Mouse (Mus musculus): ENCODE results near the gene Siah2.

Siah2 gene

DNA sequence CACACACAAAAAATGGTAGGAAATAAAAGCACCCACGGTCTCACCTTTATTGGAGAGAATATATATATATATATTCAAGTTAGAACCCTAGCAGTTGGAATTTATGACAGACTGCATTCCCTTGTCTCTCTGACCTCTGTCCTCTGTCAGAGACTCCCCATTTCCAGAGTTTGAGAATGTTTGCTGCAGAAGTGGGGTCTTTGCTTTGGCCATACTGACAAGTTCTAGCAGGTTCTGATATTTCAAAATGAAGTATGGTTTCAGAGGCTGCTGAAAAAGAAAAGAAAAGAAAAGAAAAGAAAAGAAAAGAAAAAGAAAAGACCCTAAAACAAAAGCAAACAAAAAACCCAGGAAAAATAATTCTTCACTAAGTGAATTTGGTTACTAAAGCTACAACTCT lies 2.8 kb upstream of the Siah2 start:
- DNase-seq (ENCODE audit: low read depth, low spot score) = no peak

DNA sequence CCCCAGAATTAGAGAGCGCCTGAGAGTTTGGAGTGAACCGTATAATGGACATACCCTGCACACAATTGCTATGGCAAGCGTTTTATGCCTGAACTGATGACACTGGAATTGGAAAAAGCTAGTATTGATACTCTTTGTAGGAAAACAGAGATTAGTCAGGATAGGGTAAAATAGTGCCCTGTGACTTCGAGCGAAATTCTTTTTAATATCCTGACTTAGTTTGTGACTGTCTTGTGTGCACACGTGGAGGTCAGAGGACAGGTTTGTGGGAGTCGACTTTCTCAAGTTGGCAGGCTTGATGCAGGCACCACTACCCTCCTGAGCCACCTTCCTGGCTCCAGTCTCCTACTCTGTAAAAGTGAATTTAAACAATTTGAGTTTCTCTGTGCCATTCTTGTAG lies 1.1 kb upstream of the Siah2 start:
- no peak for DNase-seq (ENCODE audit: low read depth, low spot score)

DNA sequence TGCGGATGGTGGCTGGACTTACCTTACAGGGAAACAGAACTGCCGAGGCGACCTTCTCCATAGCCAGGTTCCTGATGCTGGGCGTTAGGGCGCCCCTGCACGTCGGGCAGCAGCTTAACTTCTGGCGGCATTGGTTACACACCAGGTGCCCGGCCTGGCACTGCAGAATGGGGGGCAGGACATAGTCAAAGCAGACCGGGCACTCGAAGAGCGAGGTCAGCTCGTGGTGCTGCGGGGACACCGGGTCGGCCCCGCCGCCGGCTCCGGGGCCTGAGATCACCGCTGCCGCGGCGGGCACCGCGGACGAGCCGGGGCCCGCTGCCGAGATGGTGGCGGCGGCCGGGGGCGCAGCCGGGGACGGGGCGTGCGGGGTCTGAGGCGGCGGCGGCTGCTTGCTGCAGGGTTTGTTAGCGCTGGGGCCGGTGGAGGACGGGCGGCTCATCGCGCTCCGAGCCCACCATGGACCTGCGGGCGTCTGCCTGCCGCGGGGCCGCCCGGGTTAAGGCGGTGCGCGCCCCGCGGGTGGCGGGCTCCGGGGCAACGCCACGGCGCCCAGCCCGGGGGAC lies 743 bp downstream of the Siah2 start:
- DNase-seq (ENCODE audit: low read depth, low spot score) = no peak

DNA sequence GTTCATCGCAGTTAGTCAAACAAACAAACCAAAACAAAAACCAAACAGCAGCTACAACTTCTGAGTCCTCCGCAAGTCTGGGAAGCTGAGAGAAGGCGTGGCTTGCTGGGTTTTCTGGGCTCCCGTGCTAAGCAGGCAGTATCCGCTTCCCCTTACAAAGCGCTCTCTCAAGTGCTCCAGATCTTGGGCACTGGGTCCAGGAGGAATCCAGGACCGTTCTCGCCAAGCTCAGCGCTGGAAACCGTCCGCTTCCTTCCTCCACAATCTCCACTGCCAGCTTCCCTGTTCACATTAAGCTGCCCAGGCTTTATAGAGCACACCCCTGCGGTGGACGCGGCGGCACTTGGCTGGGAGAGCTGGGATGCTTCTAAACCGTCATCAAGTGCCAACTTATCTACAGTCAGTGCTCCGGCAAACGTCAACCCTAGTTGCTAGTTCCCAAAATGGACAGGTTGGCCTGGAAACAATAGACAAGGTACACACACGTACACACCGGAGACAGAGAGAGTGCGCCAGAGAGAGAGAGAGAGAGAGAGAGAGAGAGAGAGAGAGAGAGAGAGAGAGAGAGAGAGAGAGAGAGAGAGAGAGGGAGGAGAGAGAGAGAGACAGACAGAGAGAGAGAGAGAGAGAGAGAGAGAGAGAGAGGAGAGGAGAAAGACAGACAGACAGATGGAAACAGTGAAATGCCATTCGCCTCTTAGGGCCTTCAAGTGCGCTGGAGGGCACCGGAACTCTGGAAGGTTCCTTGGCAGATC lies 1.4 kb downstream of the Siah2 start:
- DNase-seq (ENCODE audit: low read depth, low spot score) = peak; percentile 37

DNA sequence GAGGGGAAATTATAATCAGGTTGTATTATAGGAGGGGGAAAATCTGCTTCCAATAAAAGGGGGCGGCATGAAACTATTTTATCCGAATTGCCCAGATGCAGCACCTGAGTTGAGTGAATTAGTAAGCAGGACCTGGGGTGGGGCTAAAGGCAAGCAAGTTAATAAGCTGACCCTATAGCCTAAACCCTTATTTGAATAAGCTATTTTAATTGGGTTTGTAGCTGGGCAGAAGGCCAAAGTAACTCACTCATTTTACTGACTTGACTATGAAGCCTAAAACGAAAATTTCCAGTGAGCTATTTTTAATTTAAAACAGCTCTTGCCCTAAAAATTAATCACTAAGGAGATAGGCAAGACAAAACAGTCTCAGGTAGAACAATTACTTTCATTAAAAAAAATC lies 2.5 kb downstream of the Siah2 start:
- DNase-seq (ENCODE audit: low read depth, low spot score) = no peak

DNA sequence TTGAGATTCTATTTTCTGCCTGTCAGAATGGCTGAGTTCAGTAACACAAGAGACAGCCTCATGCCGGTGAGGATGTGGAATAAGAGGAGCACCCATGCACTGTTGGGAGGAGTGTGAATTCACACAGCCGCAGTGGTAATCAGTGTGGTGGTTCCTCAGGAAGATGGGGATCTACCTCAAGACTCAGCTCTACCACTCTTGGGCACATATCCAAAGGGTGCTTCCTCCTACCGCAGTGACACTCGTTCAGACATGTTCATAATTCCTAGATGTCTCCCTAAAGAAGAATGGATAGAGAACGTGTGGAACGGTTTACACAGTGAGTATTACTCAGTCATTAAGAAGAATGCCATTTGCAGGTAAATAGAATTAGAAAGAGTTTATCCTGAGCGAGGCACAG lies 3.1 kb downstream of the Siah2 start:
- DNase-seq (ENCODE audit: low read depth, low spot score) = no peak

DNA sequence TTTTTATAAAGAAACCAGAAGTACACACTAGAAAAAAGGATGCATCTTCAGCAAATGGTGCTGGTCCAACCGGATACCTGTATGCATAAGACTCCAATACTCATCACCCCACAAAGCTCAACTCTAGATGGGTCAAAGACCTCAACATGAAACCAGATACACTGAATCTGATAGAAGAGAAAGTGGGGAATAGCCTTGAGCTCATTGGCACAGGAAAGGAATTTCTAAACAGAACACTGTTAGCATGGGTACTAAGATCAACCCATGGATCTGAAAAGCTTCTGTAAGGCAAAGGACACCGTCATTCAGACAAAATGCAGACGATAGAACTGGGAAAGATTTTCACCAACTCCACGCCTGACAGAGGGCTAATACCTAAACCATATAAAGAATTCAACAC lies 3.6 kb downstream of the Siah2 start:
- no peak for DNase-seq (ENCODE audit: low read depth, low spot score)

DNA sequence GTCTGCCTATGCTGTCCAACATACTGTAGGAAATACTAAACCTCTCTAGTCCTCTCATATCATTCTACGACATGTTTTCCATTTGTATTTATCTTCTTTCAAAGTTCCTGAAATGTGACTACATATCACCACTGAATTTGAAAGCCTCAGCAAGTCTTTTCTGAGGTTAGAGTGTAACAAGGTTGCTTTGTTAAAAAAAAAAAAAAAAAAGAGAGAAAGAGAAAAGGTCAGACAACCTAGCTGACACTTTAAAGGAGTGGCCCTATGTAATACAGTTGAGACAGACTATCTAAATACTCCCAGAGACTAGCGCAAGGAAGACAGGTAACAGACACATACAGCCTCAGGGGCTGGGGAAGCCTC lies 5.3 kb downstream of the Siah2 start:
- no peak for DNase-seq (ENCODE audit: low read depth, low spot score)

DNA sequence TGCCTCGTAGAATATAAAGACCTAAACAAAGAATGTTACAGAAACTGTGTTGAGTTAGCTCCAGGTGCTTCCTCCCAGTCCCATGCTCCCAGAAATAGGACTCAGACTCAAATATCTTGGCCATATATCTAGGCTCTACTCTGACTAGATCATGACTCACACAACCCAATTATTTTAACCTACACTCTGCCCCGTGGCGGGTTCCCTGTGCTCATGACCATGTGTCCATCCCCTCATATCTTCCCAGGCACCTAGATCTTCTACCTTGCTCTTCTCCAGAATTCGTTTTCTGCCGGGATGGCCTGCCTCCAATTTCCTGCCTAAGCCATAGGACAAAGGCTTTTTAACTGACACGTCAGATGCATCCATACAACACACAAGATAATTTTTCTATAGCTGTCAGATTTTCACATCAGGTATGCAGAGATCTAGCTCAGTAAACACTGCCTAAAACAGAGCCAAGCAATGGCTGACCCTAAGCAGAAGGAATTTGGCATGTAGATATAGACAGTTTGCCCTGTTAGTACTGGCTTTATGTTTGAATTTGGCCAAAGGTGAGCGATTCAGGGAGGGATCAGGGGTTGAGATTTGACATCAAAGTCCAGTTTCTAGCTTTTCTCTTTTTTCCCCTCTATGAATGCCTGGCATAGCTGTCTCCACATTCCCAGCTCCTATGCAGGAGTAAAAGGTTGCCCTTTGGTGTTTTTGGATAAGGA lies 5.8 kb downstream of the Siah2 start:
- DNase-seq (ENCODE audit: low read depth, low spot score) = no peak

DNA sequence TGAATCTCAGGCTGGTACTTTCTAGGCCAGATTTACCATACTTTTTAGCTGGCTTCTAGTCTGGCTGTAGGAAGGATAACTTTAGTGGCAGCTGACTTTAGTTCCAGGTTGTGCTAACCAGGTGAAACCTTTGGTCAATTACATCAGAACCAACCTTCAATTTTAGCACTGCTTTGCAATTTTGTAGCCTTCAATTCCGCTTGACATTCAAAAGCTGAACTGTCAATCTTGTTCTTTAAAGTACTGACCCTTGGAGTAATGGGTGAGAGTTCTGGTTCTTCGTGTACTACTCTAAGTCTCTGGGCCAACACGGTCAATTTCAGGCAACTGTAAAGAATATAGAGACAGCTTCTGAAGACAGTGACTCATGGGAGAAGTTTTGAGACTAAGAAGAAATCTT lies 6.8 kb downstream of the Siah2 start:
- DNase-seq (ENCODE audit: low read depth, low spot score) = no peak

DNA sequence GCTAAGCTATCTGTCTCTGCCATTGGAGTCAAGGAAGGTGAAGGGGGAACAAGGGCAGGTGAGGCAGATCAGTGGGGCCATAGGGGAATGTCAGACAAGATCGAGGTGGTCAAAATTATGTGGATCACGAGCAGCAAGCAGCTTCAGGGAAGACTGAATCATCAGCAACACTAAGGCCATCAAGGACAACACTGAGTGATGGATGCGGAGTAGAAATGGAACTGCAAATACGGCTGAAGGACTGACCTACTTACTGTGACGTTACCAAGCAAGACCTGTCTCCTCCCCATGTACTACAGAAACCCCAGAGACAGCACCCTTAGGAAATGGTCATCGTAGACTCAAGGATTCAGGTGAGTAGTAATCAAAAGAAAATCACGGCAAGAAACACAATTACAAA lies 8.9 kb downstream of the Siah2 start:
- DNase-seq (ENCODE audit: low read depth, low spot score) = no peak

DNA sequence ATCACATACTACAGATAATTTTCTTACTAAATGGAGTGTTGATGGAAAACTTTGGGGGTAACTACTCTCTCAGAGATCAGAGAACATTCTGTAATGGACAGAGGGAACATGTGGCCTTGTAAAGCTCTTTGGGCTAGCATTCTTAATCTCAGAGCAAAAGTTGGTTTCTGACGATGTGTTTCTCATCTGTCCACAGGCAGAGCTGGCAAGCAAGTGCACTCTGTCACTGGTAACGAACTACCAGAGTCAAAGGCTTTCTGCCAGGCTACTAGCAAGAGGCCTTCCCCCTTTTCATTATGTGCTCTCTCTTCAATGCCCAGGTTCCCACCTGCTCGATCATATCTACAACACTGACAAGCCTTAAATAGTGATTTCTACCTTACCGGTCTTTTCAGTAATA lies 9.9 kb downstream of the Siah2 start:
- DNase-seq (ENCODE audit: low read depth, low spot score) = no peak

DNA sequence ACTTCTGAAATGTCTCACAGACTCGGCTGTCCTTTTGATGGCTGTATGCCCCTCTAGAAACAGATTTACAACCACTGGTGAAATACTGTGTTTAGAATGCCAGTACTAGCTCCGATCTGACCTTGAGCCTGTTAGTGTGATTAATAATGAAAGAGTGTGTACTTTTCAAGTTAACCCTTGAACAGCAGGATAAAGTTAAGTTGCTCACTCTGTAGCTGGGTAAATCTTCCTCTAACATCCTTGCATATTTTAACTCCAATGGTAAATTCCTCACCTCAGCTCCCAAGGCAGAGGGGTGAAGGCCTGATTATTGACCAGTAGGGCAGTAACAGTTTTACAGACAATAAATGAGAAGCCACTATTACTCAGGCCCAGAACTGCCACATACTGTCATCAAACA lies 10.4 kb downstream of the Siah2 start:
- DNase-seq (ENCODE audit: low read depth, low spot score) = no peak

DNA sequence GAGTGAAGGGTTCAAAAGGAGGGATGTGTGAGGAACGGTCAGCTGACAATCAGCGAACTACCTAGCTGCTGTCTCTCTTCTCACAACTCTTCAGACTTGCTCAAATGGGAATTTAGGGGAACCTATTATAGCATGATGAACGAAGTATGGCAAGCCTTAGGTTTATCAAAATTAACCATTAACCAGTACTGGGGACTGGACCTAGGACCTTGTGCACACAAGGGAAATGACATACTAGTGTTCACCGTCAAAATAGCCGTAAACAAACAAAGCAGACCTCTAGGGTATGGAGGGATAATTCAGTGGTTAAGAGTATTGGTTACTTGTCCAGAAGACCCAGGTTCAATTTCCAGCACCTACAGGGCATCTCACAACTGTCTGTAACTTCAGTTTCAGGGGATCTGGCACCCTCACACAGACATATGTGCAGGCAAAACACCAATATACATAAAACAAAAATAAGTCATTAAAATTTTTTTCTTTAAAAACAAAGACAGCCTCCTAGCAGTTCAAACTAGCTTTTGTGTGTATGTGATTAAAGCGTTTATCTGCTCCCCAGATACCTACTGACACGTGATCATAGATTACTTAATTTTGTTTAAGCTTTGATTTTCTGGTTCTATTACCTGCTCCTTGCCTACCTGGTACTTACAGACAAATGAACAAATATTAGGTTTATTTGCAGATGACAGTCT lies 11.1 kb downstream of the Siah2 start:
- no peak for DNase-seq (ENCODE audit: low read depth, low spot score)

DNA sequence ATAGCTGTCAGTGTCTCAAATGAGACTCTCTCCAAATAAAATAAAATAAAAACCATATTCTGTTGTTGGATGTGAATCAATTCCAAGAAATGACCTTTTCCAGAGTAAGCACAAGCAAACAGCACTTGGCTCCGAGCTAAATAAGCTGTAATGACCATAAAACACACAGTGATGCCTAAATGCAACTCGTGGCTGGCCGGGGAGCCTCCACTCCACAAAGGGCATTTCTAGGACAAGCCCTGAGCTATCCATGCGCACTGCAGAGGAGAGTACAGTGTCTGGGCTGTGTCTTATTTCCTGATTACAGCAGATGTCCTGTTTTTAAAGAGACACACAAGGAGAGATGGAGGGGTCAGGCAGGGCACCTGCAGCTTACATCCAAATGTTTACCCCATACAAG lies 12.2 kb downstream of the Siah2 start:
- no peak for DNase-seq (ENCODE audit: low read depth, low spot score)

DNA sequence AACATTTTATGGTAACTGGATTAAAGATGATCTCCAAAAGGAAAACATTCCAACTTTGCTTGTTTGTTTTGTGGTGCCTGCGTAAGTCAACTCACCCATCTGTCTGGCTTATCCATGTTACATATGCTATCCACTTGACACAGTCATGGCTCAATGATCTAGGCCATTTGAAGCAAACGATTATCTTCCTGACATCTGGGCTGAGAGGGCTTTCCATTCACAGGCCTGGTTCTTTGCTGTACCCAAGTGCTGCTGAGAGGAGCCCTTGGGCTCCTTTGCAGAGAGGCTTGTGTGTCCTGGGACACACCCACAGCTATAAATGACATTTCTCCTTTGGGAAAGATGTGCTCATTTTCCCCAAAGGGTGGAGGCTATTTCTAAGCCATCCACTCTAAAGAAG lies 13.3 kb downstream of the Siah2 start:
- no peak for DNase-seq (ENCODE audit: low read depth, low spot score)

DNA sequence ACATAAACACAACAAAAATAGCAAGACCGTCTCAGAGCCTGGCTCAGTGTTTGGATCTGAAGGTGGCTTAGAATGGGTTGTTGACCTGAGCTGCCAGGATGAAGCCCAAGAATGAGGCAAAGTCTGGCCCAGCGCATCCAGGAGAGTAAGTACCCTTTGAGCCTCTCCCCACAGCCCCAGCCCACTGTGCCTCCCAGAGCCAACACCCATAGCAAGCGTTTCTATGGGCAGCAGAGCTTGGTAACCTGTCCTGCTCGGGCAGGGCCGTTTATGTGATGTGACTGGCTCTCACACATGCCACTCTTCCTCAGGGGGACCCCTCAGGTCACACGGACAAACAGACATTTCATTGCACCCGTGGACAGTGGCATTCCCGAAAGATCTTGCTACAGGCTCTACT lies 13.8 kb downstream of the Siah2 start:
- no peak for DNase-seq (ENCODE audit: low read depth, low spot score)

DNA sequence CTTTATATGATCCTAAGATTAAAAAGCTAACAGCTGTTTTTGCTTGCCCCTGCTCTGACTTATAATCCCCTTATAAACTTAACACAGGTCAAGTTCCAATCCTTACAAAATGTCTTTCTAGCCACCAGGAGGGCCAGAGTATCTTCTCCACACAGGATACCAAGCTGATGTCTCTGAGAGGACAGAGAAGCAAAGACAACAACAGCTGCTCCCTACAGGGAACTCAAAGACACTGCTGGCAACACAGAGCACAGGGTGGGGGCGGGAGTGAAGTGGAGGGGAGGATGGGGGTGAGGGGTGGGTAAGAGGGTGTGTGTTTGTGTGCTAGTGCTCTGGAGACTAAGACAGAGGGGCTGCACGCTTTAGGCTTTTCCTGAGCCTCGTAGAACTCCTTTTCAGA lies 14.6 kb downstream of the Siah2 start:
- DNase-seq (ENCODE audit: low read depth, low spot score) = no peak

DNA sequence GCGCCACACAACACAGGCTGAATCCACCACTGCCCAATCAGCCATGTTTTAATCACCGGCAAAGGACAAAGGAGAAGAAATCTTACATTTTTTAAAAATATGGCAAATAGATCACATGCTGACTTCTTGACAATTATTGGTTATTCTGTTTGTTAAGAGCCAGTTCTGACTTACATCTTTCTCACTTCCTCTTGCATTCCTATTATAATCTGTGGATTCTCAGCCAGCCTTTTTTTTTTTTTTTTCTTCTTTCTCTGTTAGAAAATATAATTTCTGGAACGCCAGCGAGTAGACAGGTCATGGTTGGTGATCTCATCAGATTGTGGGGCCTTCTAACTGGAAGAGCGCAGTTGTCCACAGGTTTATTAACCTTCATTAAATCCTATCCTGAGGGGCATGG lies 18.9 kb downstream of the Siah2 start:
- DNase-seq (ENCODE audit: low read depth, low spot score) = no peak

DNA sequence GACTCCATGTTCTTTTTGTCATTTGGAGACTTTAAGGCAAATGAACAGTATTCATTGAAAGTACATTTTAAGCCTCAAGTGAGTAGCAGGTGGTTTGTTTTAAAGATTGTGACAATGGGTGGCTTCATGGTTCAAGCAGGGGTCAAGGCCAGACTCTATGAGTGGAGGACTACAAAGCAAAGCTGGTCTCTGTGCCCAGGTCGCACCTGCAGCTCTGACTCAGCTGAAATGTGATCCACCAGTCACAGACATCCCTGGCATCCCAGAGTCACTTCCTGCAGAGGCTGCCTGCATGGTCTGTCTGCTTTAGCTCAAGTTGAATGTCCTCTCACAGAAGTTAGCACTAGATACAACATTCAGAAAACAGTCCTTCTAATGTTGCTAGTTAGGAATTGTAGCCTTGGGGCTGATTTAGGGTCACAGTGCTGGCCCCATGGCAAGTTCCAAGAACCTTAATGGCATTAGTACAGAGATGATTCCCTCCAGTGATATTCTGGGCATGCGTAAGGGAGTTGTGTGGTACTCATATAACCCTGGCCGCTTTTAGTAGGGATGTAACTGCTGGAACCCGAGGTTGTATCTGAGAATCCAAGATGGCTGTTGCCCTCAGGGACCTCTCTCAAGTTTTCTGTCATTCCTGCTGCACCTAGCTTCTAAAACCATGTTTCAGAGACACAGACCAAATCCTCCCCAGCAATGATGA lies 19.6 kb downstream of the Siah2 start:
- DNase-seq (ENCODE audit: low read depth, low spot score) = no peak

DNA sequence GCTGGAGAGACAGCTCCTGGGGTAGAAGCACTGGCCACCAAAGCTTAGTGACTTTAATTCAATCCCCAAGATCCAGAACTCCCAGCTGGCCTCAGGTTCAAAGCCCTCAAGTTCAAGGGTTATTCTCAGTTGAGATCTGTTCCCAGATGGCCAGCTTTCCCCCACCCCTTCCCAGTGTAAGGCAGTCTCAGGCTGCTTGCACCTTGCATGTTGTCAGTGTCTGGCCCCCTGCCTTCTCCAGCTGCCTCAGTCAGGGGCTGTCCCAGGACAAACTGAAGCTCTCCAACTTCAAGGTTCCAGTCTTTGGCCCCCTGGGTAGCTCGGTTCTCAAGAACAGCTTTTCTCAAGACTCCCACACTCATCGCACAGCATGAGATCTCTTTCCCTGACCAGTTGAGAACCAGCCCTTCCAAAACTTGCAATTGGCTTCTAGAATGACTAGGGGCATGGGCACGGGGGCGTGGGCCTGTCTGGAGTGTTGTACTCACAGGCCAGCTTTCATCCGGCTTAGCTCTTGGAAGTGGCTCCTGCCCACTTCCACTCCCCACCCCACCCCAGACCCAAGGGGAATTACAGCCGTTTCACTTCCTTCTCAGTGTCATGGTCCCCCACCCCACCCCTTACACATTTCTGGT lies 20.5 kb downstream of the Siah2 start:
- DNase-seq (ENCODE audit: low read depth, low spot score) = no peak

DNA sequence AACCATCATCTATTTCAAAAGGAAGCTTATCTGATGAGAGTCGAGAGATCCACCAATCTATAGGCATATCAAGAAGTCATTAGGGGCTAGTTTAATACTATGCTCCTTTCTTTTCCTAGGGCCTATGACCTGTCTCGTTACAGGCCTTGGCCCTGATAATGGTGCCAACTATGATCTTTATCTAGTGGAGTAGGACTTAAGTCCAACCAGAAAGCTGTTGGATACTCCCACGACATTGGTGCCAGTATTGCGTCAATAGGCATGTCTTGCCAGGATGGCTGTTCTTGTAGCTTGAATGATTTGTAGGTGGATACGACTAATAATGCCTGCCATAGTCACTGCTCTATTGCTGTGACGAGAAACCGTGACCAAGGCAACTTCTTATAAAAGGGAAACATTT lies 28.2 kb downstream of the Siah2 start:
- DNase-seq (ENCODE audit: low read depth, low spot score) = no peak
